Mouse (Mus musculus): ENCODE results near the gene Zfp821. TPM values are rescaled to one million over a fixed set of nuclear protein-coding genes. Genes with fewer than 3 reads are reported as not detected.

The Zfp821 gene
- polyA plus RNA-seq, 1 experiment from 2014 or later: 19.6 TPM

Other genes starting within 250 kb of the Zfp821 start
- gene Pmfbp1, start 211.5 kb upstream of the Zfp821 start, polyA plus RNA-seq (2014; fragmentation: Nextera tagmentation; extraction: Ambion mirVana): 0.10 and 0.28 TPM in 2 replicates
- 12.1 and 15.2 TPM in 2 replicates for gene Dhx38, start 139.7 kb upstream of the Zfp821 start, polyA plus RNA-seq (2014; fragmentation: Nextera tagmentation; extraction: Ambion mirVana)
- 18.9 and 19.2 TPM in 2 replicates for gene Txnl4b, start 139.7 kb upstream of the Zfp821 start, polyA plus RNA-seq (2014; fragmentation: Nextera tagmentation; extraction: Ambion mirVana)
- gene Hp, start 126.4 kb upstream of the Zfp821 start, polyA plus RNA-seq (2014; fragmentation: Nextera tagmentation; extraction: Ambion mirVana): 0.54 and 0.74 TPM in 2 replicates
- gene Dhodh, start 96.9 kb upstream of the Zfp821 start, polyA plus RNA-seq (2014; fragmentation: Nextera tagmentation; extraction: Ambion mirVana): 32.2 and 36.0 TPM in 2 replicates
- 0.34 and 0.41 TPM in 2 replicates for gene Pkd1l3, start 91.0 kb upstream of the Zfp821 start, polyA plus RNA-seq (2014; fragmentation: Nextera tagmentation; extraction: Ambion mirVana)
- gene Ist1, start 12.3 kb upstream of the Zfp821 start, polyA plus RNA-seq (2014; fragmentation: Nextera tagmentation; extraction: Ambion mirVana): 89.6 and 106 TPM in 2 replicates
- gene Atxn1l, start 32.2 kb downstream of the Zfp821 start, polyA plus RNA-seq (2014; fragmentation: Nextera tagmentation; extraction: Ambion mirVana): 5.4 and 5.5 TPM in 2 replicates
- gene Ap1g1, start 73.0 kb downstream of the Zfp821 start, polyA plus RNA-seq (2014; fragmentation: Nextera tagmentation; extraction: Ambion mirVana): 22.1 and 35.4 TPM in 2 replicates
- 2.2 and 3.3 TPM in 2 replicates for gene Phlpp2, start 163.0 kb downstream of the Zfp821 start, polyA plus RNA-seq (2014; fragmentation: Nextera tagmentation; extraction: Ambion mirVana)